Mouse (Mus musculus): ENCODE results near the gene Cops9.

Cops9 gene

DNA sequence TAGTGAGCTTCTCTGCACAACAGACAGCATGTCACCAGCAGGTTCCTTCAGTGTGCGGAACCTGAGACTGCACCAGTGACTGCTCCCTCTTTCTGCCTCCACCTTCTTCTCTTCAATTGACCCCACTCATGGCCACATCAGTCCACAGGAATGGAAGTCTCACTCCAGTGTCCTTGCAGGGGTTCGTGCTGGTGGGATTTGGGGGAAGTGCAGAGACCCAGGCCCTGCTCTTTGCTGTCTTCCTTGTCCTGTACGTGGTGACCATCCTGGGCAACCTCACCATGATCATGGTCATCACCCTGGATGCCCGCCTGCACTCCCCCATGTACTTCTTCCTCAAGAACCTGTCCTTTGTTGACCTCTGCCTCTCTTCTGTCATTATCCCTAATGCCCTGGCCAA is 34.1 kb downstream of the Cops9 start:
- no peak for DNase-seq (ENCODE audit: low read depth, low spot score)

DNA sequence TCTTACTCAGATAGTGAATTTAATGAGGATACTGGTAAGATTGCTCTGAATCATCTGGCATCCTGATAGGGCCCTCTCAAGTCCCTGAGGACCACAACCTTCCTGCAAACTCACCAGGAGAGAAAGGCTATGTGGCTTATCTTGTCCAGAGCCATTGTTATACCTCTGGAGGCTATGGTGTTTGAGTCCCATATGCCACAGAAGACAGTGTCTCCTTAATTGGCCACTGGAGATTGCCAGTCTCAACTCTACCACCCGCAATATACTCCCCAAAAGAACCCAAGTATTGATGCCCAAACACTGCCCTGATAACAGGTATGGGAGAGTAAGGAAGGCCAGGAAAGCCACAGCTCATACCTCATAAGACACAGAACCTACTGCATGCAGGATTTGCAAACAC is 36.3 kb downstream of the Cops9 start, which contains the start of gene Olfr1410:
Gene Olfr1410 (plus strand): TSS at position 301 of the 400 bp plus-strand sequence.
- no peak for DNase-seq (ENCODE audit: low read depth, low spot score)

GRCm38 (mm10) chr1:92596019-92596418 is 45.8 kb downstream of the Cops9 start:
- no peak for DNase-seq (ENCODE audit: low read depth, low spot score)

DNA sequence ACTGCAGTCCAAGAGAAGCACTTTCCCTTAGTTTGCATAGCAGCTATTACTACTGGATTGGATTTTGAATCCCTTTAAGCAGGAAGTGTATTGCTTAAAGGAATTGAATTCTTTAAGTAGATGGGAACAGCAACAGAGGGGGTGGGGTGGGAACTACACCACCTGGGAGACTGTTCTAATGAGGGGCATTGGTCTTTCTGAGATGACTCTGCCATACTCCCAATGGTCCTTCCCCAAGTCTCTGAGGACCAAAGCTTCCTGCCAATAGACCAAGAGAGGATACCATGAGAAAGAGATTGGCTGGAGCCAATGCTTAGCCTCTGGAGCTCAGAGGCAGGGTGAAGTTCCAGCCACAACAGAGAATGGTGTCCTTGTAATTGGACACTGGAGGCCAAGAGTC is 47.7 kb downstream of the Cops9 start, which contains the start of gene Olfr1411:
Gene Olfr1411 (plus strand): TSS at position 301 of the 400 bp plus-strand sequence.
- no peak for DNase-seq (ENCODE audit: low read depth, low spot score)
